Mouse (Mus musculus): ENCODE measurements at regions not wholly inside any gene's neighbourhood (a gene's known extent, or its start where the extent isn't known, plus 50 kb on each side); places are given as distances from the start of the nearest gene placed in this dataset.

DNA sequence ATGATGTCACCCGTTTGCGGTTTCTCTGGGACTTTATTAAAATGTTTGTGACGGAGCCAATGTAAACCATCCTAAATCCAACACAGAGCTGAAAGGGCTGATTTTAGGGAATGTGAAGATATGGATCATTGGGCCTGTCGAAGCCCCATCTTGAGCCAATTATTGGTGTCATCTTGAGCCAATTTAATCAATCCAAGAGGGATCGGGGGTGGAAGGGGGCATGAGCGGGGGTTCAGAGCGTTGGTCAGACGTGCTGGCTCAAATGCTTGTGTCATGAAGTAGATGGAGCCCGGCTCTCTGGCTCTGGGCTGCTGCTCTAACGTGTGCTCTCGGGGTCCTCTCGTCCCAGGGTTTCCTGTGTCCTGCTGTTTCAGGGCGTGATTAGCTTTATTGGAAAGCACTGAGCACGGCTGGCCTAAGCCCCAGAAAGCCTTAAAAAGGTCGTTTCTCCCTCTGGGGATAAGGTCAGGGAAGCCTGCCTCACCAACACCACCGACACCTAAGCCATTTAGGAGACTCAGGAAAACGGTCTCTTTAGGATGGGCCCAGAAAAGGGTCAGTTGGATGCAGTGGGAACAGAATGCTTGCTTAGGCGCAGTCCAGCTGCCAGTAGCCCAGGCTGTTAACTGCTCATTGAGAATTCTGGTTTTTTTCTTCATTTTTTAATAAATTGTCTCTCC is 106.7 kb upstream of the Mrps22 start:
- TF ChIP-seq CTCF (IDR thresholded peaks at IDR 0.05; ENCODE audit: insufficient read depth, low read depth, low read length) (no peak), POLR2A (IDR thresholded peaks at IDR 0.05; ENCODE audit: insufficient read depth, low read depth, low read length) (no peak)

All from olfactory bulb, adult 2 months (tissue).